Mouse (Mus musculus) thymus, postnatal 25 days (tissue): ENCODE measurements around the gene Actl11.

Experiments used
- DNase-seq: peaks from one replicate; pipeline ENCODE4 v3.0.0; 2022

The Actl11 gene

GRCm38 (mm10) chr9:107963700-107964099 is 35.4 kb downstream of the Actl11 start:
- DNase-seq = peak; percentile 72

DNA sequence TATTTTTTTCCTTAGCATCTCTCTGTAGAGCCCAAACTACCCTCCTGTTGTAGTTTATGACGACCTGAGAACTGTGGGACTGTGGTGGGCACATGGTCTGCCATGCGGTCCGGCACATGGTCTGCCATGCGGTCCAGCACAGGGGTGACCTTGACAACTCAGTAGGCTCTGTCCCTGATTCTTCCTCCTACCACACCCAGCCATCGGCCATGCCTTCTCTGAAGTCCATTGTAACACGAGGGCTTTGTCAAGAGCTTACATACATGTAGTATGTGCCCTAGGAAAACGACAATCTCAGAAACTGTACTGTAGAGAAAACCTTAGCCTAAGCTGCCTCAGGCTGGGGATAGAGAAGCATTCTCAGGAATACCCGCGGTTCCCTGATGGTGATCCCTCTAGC is 36.4 kb downstream of the Actl11 start:
- no peak for DNase-seq

GRCm38 (mm10) chr9:107966676-107967075 is 38.4 kb downstream of the Actl11 start:
- no peak for DNase-seq

GRCm38 (mm10) chr9:107967437-107967836 is 39.2 kb downstream of the Actl11 start:
- DNase-seq = no peak

GRCm38 (mm10) chr9:107968531-107968930 is 40.3 kb downstream of the Actl11 start:
- no peak for DNase-seq

DNA sequence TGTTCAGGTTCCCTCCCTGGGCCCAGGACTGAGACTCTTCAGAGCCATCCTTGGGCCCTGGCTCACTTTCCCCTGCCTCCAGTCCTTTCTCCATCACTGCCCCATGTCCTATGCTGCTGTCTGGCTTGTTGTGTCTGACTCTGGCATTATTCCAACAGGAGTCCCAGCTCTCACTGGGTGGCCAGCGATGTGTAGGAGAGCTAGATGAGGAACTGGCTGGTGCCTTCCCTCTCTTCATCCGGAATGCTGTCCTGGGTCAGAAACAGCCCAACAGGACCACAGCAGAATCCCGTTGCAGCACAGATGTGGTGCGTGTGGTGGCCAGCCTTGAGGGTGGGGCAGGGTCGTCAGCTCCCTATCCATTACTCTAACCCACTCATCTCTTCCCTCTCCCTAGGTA is 42.0 kb downstream of the Actl11 start:
- DNase-seq = no peak

GRCm38 (mm10) chr9:107971690-107972541 is 43.6 kb downstream of the Actl11 start:
- DNase-seq = no peak

GRCm38 (mm10) chr9:107974491-107975171 is 46.4 kb downstream of the Actl11 start:
- DNase-seq = no peak

DNA sequence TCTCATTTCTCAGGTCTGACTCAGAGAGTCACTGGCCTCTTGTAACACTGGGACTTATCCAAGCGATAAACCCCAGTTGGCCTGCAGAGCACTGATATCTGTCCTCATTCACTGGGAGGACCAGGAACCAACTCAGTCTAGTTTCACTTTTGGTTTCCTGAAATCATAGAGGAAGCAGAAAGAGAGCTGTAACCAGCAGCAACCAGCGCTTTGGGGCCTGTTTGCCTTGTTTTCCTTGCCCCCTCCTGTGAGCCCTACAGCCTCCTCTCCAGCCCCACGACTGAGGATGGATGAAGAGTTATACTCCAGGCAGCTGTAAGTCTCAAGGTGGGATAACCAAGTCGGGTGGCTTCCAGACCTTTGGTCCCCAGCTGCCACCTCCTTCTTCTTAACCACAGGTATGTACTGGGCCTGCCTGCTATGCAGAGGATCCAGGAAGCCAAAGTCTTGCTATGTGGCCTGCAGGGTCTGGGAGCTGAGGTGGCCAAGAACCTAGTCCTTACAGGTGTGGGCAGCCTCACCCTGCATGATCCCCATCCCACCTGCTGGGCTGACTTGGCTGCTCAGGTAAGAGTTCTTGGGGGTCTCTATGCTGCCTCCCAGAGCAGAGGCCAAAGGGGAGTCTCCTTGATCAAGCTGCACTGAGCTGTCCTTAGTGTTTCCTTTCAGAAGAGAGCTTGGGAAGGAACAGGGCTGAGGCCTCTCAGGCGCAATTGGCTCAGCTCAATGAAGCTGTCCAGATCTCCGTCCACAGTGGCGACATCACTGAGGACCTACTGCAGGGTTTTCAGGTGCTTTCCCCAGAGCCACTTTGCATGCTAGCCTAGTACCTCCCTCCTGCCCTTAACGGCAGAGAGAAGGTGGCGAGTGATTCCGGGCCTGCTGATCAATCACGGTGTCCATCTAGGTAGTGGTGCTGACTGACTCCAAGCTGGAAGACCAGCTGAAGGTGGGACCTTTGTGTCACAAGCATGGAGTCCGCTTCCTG is 47.4 kb downstream of the Actl11 start, which contains the start of gene Uba7:
Gene Uba7, plus strand, starts transcription at position 107 of the 988 bp plus-strand sequence.
- DNase-seq = peak; percentile 61

DNA sequence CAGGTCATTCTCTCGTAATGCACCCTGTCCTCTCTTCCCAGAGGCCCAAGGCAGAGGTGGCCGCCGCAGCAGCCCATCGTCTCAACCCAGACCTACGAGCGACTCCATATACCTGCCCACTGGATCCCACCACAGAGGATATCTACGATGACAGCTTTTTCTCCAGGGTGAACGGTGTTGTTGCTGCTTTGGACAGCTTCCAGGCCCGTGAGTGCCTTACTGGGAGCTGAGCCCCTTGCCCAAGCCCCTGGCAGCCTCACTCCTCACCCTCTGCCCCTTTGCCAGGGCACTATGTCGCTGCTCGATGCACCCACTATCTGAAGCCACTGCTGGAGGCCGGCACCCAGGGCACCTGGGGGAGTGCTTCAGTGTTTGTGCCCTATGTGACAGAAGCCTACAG is 50.5 kb downstream of the Actl11 start:
- no peak for DNase-seq
